Mouse (Mus musculus): ENCODE data around the gene Napsa. TPM values are rescaled to one million over a fixed set of nuclear protein-coding genes. Genes with fewer than 3 reads are reported as not detected.
A peak's percentile ranks its signal among the peaks of the same experiment; 100 is the strongest.

Napsa gene
- 10 to 100 TPM in 1 of 2 experiments, 1 to 10 TPM in 1; 2.5 to 18.3 TPM for total RNA-seq (2021)
- long read RNA-seq, experiment 1, result 0 reads
- long read RNA-seq, experiment 2, transcript Napsa-201 (9 exons, 1,560 nt), result major isoform, 18 of 20 reads
- long read RNA-seq, experiment 2, partial matches to known transcripts, result 0 of 20 reads
- long read RNA-seq, experiment 2, other reads (novel, unspliced or antisense), result 2 of 20 reads

GRCm38 (mm10) chr7:44572213-44572701 lies at the start of gene Napsa:
Gene Napsa (plus strand): TSS chr7:44572380.
- no peak for DNase-seq (ENCODE audit: low spot score in 2 of 2)

DNA sequence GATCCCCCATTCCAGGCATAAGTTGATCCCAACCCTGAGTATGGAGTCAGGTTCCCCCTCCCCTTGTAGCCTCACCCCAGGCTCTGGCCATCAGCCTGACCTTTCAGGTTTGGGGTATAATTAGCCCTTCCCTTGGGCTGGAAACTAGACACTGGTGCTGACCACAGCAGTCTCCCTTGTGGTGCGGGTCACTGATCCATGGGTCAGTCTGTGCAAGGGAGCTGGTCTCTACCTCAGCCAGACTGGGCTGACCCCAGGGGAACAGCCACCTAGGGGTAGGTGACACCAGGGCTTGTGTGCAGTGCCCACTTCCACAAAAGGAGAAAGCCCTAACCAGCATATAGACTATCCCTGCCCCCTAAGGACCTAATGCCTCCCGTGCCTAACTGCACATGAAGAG lies 49.1 kb upstream of the Napsa start:
- no peak for DNase-seq (ENCODE audit: low spot score in 2 of 2)

GRCm38 (mm10) chr7:44524502-44524901 lies 47.7 kb upstream of the Napsa start, which contains the start of gene Mybpc2:
Gene Mybpc2 (minus strand): TSS chr7:44524656.
- DNase-seq (ENCODE audit: low spot score in 2 of 2), result no peak

DNA sequence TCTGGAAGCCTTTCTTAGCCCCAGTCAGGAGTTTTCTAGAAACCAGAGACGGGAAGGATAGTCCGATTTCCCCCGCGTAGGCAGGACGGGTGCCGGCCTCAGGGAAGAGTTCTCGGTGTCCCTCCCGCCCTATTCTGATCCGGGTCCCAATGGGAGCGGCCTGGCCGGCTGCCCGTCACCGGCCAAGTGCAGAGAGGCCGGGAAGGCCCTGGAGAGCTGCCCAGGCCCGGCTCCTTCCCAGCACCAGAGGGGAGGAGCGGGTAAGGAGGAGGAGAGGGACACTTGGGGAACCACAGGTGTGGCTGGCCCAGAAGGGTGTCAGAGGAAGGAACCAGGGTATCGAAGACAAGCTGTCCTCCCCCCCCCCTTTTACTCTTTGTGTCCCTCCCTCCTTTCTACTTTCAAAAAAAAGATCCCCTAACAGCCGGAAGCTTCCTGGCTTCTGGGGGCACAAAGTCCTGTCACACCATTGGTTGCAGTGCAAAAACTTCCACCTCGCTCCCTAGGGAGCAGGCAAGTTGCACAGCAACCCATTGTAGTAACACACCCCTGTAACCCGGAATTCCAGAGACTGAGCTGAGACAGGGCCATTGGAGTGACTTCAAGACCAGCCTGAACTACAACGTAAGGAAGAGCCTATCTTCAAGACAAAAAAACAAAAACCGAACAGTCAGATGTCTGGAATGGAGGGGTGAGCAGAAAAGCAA lies 46.9 kb upstream of the Napsa start:
- peak; percentile 49 to 60 for DNase-seq (ENCODE audit: low spot score in 2 of 2)

DNA sequence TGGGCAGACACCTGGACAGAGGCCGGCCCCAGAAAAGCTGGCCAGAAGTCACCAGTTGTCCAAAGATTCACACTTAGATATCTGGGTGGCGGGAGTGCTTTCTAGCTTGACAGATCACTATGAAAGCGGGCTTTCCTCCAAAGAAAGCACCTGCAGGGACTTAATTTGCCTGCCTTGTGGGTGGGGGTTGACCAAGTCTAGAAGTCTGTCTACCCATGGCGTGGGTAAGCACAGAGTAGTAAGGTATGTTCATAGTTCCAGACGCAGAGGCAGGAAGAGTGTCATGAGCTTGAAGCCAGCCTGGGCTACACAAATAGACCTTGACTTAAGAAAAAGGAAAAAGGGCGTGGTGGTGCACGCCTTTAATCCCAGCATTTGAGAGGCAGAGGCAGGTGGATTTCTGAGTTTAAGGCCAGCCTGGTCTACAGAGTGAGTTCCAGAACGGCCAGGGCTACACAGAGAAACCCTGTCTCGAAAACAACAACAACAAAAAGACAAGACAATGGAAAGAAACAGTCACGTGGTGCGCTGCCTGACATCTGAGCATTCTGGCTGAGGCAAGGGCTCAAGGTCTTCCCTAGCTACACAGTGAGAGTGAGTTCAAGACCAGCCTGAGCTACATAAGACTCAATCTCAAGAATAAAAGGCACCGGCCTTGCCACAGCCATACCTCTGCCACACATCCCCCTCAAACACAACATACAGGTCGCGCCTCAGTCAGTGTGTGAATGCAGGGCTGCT lies 45.6 kb upstream of the Napsa start:
- DNase-seq (ENCODE audit: low spot score in 2 of 2), result no peak

GRCm38 (mm10) chr7:44527483-44528398 lies 44.4 kb upstream of the Napsa start:
- DNase-seq (ENCODE audit: low spot score in 2 of 2), result peak in 1 of 2 experiments; percentile 48

DNA sequence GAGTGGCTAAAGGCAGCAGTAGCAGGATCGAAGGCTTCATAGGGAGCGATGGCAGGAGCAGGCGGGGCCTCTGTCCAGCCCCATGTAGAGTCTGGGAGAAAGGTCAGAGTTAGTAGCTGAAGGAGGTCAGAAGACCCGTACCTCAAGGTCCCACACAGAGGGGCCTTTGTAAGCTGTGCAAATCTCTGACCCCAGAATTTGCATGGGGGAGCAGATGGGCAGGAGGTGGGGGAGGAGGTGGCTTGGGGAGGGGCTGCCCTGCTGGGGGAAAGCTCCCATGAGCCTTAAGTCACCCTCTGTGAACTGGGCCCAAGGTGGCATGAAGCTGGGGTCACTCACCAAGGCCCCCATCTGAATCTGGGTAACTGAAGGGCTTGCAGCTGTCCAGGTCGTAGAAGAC lies 42.7 kb upstream of the Napsa start:
- DNase-seq (ENCODE audit: low spot score in 2 of 2), result no peak

GRCm38 (mm10) chr7:44530507-44530906 lies 41.7 kb upstream of the Napsa start:
- DNase-seq (ENCODE audit: low spot score in 2 of 2), result no peak

DNA sequence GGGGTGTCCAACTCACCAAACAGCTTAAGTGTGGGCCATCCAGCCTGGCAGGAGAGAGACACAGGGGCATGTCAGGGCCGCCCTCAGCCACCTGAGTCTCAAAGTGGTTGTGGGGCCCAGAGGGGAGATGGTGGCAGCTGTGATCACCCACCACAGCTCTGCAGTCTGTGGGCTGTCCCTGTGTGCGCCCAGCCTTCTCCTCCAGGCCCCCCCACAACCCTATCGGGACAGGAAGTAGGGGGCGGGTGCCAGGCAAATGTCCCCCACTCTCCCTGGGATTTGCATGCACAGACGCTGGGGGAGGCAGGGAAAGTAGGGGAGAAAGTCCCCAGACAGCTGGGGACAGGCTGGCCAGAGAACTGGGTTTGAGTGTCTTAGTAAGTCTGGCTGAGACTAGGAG lies 41.0 kb upstream of the Napsa start:
- no peak for DNase-seq (ENCODE audit: low spot score in 2 of 2)

DNA sequence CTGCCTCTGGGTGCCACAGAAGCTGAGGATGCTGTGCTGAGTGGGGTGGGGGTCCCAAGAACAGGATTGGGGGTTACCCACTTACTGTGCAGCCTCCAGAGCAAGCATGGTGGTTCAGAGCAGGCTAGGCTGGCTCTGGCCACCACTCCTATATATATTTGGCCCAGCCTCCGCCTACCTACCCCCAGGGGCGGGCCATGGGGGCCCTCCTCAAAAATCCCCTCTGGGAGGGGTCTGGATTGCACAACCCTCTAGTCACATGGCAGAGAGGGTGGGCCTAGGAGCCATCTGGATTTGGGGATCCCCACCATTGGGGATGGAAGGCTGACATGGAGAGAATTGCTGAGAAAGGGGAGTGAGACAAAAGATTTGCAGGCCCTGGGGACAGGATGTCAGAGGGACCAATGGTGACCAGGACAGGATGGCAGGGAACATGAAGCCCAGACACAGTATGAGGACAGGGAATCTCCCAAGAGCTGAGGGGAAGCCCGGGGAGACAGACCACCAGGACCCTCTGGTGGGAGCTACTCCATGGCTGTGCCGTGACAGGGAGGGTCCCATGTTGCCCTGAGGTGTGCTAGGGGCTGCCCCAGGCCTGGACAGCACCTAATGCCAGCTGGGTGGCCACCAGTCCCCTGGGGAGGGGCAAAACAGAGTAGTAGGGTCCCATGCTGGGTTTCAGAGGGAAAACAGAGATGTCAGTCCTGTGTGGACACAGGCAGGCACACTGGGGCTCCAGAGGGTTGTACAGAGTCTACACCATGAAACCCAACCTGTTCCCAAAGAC lies 40.0 kb upstream of the Napsa start, which contains the start of gene Spib:
Gene Spib, minus strand, starts transcription at position 126 of the 787 bp plus-strand sequence.
- DNase-seq (ENCODE audit: low spot score in 2 of 2), result no peak

DNA sequence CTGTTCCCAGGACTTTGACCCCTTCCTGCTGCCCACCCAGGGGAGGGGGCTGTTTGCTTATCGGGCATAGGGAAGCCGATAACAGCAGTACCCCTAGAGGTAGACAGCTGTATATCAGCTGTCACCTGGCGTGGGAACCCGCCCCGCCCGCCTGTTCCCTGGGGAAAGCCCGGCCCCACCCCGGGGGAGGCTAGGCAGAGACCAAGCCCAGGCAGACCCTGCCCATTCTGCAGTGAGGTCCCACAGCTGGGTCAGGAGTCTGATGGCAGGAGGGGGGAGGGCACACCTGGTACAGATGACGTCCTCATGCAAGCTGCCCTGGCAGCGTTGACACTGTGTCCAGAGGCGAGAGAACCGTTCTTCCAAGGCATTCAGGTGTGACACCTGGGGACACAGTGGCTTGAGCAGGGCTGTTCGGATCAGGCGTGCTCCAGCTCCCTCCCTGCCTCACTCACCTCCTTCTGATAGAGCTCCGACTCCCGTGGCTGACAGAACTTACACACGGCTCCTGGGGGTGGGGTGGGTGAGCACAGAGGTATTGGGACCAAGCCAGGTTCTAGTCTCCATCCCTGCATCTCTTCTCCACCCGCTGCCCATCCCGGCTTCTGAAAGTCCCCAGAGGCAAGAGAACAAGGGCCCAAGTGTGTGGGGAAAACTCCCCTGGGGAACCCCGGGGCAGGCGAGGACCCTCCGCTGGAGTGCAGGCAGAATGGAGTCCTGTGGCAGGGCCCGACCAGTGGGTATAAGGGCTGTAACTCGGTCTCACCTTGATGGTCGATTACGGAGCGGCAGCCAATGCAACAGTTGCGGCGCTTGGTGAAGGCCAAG lies 39.0 kb upstream of the Napsa start:
- DNase-seq (ENCODE audit: low spot score in 2 of 2), result no peak

DNA sequence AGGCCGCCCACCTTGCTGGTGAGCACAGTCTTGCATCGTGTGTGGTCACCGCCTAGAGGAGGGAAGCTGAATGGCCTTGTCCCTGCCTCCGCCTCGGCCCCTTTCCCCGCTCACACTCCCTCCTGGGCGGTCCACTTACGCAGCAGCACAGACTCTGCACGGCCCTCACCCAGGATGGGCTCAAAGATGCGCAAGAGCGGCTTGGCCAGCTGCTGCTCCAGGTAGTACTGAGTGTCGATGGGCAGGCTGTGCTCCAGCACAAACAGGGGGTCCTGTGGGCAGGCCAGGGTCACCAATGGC lies 38.5 kb upstream of the Napsa start:
- DNase-seq (ENCODE audit: low spot score in 2 of 2), result no peak

- no peak for DNase-seq (ENCODE audit: low spot score in 2 of 2)
Measured at GRCm38 (mm10) chr7:44534242-44534641, 37.9 kb upstream of the Napsa start.

DNA sequence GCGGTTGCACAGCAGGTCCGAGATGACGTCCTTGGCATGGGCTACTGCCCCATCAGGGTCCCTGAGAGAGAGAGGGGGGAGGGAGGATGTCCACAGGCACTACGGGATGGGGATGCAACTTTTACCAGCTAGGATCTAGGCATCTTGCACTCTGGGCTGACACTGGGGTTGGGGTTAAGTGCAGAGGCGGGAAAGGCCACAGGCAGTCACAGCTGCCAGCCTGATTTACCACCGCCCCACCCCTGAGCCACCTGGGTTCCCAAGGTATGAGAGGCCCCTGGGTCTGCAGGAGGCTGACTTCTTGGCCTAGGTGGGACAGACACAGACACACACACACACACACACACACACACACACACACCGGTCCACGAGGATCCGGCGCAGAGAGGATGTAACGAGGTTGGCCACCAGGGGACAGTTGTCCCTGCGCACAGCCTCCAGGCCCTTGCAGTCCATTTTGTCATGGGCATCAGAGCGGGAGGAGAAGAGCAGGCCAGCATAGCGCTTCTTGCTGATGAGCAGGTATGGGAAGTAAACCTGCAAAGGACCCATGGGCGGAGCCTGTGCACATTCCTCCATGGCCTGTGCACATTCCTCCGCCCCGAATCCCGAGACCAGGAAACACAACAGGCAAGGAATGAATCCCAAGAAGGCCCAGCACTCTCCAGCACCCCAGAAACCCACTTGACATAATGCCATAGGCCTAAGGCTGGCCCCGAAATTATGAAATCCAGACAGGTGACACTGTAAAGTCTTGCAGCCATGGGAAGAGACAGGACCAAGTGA lies 37.3 kb upstream of the Napsa start:
- DNase-seq (ENCODE audit: low spot score in 2 of 2), result no peak

- DNase-seq (ENCODE audit: low spot score in 2 of 2), result no peak
Measured at GRCm38 (mm10) chr7:44535657-44536589, 36.3 kb upstream of the Napsa start.

DNA sequence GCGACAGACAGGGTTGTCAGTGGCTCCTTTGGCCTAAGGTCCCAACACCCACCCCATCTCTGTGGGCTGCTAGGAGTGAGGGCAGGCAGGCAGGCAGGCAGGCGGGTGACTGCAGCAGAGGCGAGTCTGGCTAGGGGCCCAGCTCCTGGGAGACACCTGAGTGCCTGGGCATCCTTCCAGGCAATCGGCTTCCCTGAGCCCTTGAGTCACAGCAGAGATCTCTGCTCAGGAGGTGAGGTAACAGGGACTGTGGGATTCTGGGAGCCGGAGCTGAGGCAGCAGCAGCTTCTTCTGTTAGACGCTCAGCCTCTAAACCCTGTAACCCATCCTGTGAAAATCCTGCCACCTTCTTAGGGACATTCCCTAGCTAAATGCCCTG lies 35.6 kb upstream of the Napsa start:
- DNase-seq (ENCODE audit: low spot score in 2 of 2), result no peak

DNA sequence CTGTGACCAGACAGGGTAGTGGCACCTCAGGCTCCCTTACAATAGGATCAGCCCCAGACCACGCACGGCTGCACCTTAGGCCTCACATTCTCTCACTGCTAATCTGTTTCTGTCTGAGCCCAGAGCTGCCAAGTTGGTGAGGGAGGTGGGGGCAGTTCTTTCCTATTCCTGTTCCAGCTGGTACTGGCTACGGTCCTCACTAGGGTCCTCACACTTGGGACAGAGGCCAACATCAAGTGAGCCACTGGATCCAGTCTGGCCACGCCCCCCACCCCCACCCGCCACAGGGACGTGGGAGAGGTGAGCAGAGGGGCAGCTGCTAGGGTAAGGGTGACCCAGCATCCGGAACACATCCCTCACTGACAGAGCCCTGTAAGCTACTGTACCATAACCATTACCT lies 35.2 kb upstream of the Napsa start:
- no peak for DNase-seq (ENCODE audit: low spot score in 2 of 2)

- DNase-seq (ENCODE audit: low spot score in 2 of 2), result no peak
Measured at GRCm38 (mm10) chr7:44537496-44537895, 34.7 kb upstream of the Napsa start.

Measured in adrenal gland, postnatal 4 days (tissue).